Mouse (Mus musculus) heart, adult 11 months (tissue): ENCODE data around the gene Stox1.
A peak's percentile ranks its signal among the peaks of the same experiment; 100 is the strongest.

ENCODE experiments used
- DNase-seq: peaks from one replicate; pipeline ENCODE4 v3.0.0; 2022

Stox1 gene

DNA sequence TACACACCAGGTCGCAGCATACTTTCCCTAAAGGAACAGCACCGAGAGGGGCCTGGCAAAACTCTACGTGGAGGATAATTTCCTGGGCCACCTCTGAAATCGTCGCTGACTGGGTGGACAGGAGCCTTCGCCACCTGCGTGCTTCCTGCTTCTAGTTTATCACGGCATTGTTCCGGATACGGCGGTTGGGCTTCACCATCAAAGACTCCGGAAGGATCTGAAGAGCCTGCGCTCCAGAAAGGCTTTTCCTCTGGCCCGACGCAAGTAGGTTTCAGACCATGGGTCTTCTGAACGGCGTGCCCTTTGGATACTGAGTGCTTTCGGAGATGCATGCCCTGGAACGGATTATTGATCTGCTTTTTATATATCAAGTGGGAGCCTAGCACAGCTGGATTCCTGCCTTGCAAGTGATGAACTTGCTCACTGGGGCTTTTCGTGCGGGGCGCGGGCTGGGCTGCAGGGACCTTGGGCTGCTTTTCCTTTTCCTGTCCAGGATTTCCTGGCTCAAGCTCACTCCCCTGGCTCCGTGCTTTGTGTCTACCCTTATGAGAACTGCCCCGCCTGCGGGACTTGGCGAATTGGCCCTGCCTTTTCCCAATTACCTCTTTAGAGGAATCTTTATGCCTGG is 60.9 kb downstream of the Stox1 start:
- DNase-seq: peak; percentile 98

DNA sequence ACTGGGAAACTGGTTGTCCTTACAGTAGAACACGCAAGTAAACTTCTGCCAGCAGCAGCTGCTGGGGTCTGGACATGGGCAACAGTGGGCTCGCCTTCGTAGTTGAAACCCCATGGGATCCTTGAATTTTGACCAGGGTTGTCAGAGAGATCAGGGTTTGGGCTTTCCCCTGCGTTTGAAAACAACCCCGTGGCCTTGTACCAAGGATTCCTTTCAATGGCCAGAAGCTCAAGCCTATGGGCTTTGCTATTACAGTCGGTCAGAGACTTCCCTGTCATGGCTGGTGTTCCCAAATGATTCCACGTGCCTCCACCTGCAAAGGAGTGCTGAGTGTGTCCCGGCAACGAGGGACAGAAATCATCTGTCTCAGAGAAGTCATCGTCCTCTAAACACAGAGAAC is 61.8 kb downstream of the Stox1 start:
- DNase-seq: peak; percentile 91

DNA sequence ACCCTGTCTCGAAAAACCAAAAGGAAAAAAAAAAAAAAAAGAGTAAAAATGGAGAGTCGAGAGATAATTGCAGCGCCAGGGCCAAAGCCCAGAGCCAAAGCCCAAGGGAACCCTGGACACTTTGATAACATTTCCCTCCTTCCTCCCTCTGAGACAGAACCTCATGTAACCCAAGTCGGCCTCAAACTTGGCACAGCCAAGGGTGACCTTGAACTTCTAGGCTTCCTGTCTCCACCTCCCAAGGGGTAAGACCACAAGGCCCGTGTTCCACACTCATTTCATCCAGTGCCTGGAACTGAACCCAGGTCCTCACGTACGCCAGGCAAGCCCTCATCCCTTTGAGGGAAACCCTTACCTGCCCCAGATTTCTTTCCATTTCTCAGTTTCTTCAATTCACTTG is 69.2 kb downstream of the Stox1 start:
- DNase-seq: peak; percentile 91

DNA sequence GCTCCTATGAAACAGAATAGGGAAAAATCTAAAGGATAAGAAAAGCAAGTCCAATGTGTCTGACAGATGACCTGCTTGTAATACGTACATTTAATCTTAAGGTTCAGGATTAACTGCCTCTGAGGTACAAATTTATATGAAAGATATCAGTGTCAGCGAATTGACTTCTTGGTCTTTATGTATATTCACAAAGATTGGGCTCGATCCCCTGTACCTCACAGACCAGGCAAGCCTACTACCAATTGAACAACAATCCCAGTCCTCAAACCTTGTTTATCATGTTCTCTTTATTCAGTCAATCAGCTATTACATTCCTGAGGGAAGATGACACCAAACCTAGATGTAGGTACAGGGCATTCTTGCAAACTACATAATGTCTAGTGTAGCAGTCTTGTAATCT is 74.0 kb downstream of the Stox1 start:
- DNase-seq: peak; percentile 21

DNA sequence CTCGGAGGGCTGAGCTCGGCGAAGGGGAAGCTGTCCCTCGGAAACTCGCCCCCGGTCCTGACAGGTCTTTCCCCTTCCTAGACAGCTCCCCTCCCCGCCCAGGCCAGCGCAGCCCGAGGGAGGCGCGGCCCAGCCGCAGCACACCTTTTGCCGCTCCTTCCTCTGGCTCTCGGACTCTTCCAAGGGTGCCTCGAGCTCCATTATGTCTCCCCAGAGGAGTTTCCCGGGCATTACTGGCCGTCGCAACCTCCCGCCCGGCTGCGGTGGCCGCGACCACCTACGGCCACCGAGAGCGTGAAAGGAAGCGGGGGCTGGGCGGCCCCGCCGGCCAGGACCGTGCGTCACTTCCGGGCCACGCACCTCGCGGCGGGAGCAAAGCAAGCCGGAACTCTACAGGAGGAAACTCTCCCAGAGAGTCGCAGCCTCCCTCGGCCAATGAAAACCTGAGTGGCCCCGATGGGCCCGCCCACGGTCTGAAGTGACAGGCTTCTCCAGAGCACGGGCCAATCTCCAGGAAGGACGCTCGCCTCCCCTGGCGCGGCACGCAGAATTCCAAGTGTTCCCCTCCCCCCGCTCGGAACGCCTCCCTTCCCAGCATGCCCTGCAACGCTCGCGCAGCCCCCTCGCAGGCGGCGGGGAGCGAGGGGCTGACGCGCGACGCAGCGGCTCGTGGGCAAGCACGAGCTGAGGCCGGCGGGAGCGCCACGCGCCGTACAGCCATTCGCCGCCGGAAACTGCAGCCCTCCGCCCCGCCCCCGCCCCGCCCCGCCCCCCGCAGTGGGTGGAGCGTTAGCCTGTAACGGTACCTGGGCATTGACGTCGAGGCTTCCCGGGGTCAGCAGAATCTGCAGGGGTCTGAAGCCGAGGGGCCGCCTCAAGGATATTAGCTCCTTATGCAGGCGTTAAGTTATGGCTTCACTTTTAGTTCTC is 74.8 kb downstream of the Stox1 start, which contains the start of gene Ddx50:
Gene Ddx50, minus strand, starts transcription at position 338 of the 930 bp plus-strand sequence.
- DNase-seq: peak; percentile 100

DNA sequence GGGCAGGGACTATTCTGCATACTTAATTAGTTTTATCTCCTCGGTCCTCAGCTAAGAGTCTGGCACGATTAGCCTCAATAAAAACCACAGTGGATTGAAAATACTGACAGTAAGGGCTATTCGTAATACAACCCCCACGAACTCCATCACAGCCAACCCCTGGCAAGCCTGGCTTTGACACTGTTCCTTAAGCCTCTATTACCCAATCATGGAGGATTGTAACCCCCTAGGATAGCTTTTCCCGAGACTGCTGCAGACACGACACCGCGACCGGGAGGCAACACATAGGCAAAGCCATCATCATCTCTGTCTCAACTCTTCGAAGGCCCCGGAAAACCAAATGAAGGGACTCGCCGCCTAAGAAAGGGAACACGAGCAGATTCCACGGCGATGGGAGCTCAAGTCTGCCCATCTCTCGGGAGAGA is 75.6 kb downstream of the Stox1 start:
- DNase-seq: no peak
